Mouse (Mus musculus): ENCODE results near the gene Tgfb1.

The Tgfb1 gene

GRCm38 (mm10) chr7:25746844-25747243 is 60.0 kb downstream of the Tgfb1 start:
- no peak for DNase-seq

GRCm38 (mm10) chr7:25753076-25753475 is 66.3 kb downstream of the Tgfb1 start:
- no peak for DNase-seq

DNA sequence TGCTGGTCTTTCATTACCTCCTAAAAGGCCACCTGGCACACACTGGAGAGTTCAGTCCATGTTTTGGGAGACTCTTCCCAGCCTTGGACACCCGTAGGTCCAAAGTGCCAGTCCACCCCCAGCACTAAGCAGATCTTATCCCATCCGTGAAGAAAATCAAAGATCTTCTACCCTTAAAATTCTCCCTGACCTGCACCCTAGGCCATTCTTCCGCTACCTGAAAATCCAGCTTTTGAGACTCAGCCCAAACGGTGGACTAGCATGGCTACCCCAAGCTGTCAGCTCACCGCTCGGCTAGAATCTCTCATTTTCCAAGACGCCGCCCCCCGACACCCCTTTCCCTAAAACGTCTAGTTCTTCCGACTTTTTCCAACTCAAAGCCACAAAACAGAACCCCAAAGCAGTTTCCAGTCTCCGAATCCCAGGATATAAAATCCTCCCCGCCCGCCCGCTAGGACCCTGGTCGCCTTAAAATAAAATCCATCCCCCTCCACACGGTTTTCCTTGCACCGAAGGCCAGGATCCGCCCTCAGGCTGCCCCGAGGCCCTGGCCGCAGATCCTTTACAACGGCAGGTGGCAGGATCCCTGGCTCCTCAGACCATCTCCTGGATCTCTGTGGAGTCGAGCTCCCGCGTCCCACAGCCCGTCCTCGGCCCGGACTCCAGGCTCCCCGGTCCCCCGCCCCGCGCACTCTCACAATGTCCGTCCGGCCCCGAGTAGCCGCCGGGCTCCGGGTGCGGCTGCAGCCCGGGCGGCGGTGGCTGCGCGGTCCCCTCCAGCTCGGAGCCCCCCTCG is 67.0 kb downstream of the Tgfb1 start:
- DNase-seq = no peak

DNA sequence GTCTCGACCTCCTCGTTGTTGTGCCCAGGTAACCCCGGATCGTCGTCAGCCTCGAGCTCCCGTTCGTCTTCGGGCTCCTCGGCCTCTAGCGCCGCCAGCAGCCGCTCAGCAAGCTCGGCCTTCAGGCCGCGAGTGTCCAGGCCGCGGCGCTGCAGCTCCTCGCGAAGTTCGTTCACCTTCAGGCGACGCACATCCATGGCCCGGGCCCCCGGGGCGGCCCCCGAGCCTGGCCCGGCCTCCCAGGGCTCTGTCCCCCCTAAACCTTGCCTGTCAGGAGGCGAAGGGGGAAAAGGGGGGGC is 67.6 kb downstream of the Tgfb1 start:
- no peak for DNase-seq
